Mouse (Mus musculus) neural tube, embryonic 11.5 days (tissue): ENCODE results near the gene Gm10392. TPM values are rescaled to one million over a fixed set of nuclear protein-coding genes. Genes with fewer than 3 reads are reported as not detected.
"Not testable (repeated sequence)": the region's sequence is repeated elsewhere in the genome, so short reads cannot be mapped to it uniquely, and the experiment has no call there.

Source experiments
- ATAC-seq: fragments of 200-750 bp; cut with Nextera tagmentation; 2 replicates; pipeline ENCODE4 v1.8.0; 2017; ENCODE audit warnings: moderate number of reproducible peaks, mild to moderate bottlenecking, moderate TSS enrichment, moderate library complexity; ENCODE audit not compliant: insufficient read depth, low FRiP score, low TSS enrichment
- DNase-seq: peaks from one replicate; pipeline ENCODE4 v3.0.0-alpha.2; 2015; ENCODE audit warnings: low spot score
- H3K27ac ChIP-seq: fragments of 300-500 bp; sonication (generic); 2 replicates; pipeline ENCODE4 v1.5.1; 2014; ENCODE audit warnings: low read depth, mild to moderate bottlenecking, low read length
- H3K27me3 ChIP-seq: fragments of 300-500 bp; sonication (generic); 2 replicates; pipeline ENCODE4 v1.6.1; 2014; ENCODE audit warnings: mild to moderate bottlenecking, low read length, mixed read lengths; ENCODE audit not compliant: control insufficient read depth, insufficient read depth
- H3K36me3 ChIP-seq: fragments of 300-500 bp; sonication (generic); 2 replicates; pipeline ENCODE4 v1.6.1; 2014; ENCODE audit warnings: mild to moderate bottlenecking, low read length, moderate library complexity, mixed read lengths; ENCODE audit not compliant: control insufficient read depth, insufficient read depth
- H3K4me1 ChIP-seq: fragments of 300-500 bp; sonication (generic); 2 replicates; pipeline ENCODE4 v1.6.1; 2014; ENCODE audit warnings: low read length, mixed read lengths; ENCODE audit not compliant: control insufficient read depth, insufficient read depth
- H3K4me2 ChIP-seq: fragments of 300-500 bp; sonication (generic); 2 replicates; pipeline ENCODE4 v1.6.1; 2014; ENCODE audit warnings: low read depth, mild to moderate bottlenecking, moderate library complexity
- H3K4me3 ChIP-seq: fragments of 300-500 bp; sonication (generic); 2 replicates; pipeline ENCODE4 v1.5.1; 2014; ENCODE audit warnings: low read depth, low read length
- H3K9ac ChIP-seq: fragments of 300-500 bp; sonication (generic); 2 replicates; pipeline ENCODE4 v1.6.1; 2014; ENCODE audit warnings: mild to moderate bottlenecking, low read length
- H3K9me3 ChIP-seq: fragments of 300-500 bp; sonication (generic); 2 replicates; pipeline ENCODE4 v1.6.1; 2016; ENCODE audit warnings: low read length; ENCODE audit not compliant: control insufficient read depth
- WGBS: fragments of 180-500 bp; shearing (Covaris S2); extraction: QIAGEN DNeasy Blood & Tissue Kit; methylation state at CpG from one replicate; pipeline ENCODE4 v1.1.7; 2014; 5-methylcytosine and 5-hydroxymethylcytosine counted together
- polyA plus RNA-seq: library from polyadenylated mRNA; unstranded; fragments of >200 nt; fragmentation: Nextera tagmentation; extraction: Ambion mirVana; gene quantifications from 2 replicates; pipeline ENCODE4 v1.2.1, GENCODE M21; 2014

Gm10392 gene
- polyA plus RNA-seq: not detected in 2 replicates

GRCm38 (mm10) chr11:77519043-77519442, at the start of gene Gm10392:
TSS of gene Gm10392 (minus strand) at chr11:77519198.
- H3K4me1 ChIP-seq: peaks cover 19% of the 10 kb centered on the region

GRCm38 (mm10) chr11:77545261-77545660, 26.3 kb upstream of the Gm10392 start:
- Histone ChIP-seq H3K36me3 (peaks cover 14% of the 10 kb centered on the region), H3K4me2 (no peak overlapping the region), H3K27me3 (no peaks in the 10 kb centered on the region), H3K27ac (no peak overlapping the region), H3K4me3 (no peak overlapping the region), H3K4me1 (no peaks in the 10 kb centered on the region), H3K9ac (no peak overlapping the region), H3K9me3 (no peaks in the 10 kb centered on the region)
- ATAC-seq (no peak), DNase-seq (no peak)
- WGBS: 96% methylated on average over 7 of the region's 7 CpGs

More at GRCm38 (mm10) chr11:77519043-77519442, at the start of gene Gm10392:
- WGBS: 70% methylated on average over 5 of the region's 5 CpGs
- peaks cover 6% of the 10 kb centered on the region for H3K27me3 ChIP-seq
- no peak within 1 kb of the TSS for H3K4me2 ChIP-seq
- no peak within 1 kb of the TSS for H3K27ac ChIP-seq
- H3K9ac ChIP-seq: no peak within 1 kb of the TSS
- ATAC-seq (no peak), DNase-seq (no peak)
- no peak within 1 kb of the TSS for H3K4me3 ChIP-seq
- no peaks in the 10 kb centered on the region for H3K36me3 ChIP-seq
- no peaks in the 10 kb centered on the region for H3K9me3 ChIP-seq

- Histone ChIP-seq H3K4me1 (no peaks in the 10 kb centered on the region), H3K4me3 (no peak overlapping the region), H3K9me3 (no peaks in the 10 kb centered on the region), H3K9ac (no peak overlapping the region), H3K36me3 (no peaks in the 10 kb centered on the region; the same call in 1 of the 2 replicates), H3K27ac (no peak overlapping the region), H3K4me2 (no peak overlapping the region), H3K27me3 (no peaks in the 10 kb centered on the region)
- WGBS: 92% methylated on average over 4 of the region's 4 CpGs
- no peak for DNase-seq
- no peak for ATAC-seq
These were observed 13.3 kb upstream of the Gm10392 start for GRCm38 (mm10) chr11:77532202-77532846.

DNA sequence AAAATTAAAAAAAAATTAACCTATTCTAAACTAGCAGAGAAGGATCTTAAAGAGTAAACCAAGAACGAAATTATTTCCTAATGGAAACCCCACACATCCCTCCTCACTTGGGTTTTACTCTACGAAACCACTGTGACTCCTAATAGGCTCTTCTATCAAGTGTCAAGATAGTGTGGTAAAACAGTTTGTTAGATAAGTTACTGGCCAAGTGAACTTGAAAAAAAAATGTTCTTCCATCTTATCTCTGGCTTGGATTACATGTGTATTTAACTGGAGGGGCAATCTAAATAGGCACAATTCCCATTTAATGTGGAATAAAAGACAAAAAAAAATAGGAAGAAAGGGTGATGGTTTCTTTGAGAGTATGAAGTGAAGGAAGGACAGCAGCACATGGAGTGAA, 11.9 kb upstream of the Gm10392 start:
- H3K27ac ChIP-seq: no peak overlapping the region
- no peaks in the 10 kb centered on the region for H3K27me3 ChIP-seq
- 89% methylated on average over 2 of the region's 2 CpGs for WGBS
- no peaks in the 10 kb centered on the region for H3K36me3 ChIP-seq
- ATAC-seq (no peak), DNase-seq (no peak)
- no peak overlapping the region for H3K4me2 ChIP-seq
- no peaks in the 10 kb centered on the region for H3K4me1 ChIP-seq
- H3K9me3 ChIP-seq: no peaks in the 10 kb centered on the region
- no peak overlapping the region for H3K4me3 ChIP-seq
- no peak overlapping the region for H3K9ac ChIP-seq

DNA sequence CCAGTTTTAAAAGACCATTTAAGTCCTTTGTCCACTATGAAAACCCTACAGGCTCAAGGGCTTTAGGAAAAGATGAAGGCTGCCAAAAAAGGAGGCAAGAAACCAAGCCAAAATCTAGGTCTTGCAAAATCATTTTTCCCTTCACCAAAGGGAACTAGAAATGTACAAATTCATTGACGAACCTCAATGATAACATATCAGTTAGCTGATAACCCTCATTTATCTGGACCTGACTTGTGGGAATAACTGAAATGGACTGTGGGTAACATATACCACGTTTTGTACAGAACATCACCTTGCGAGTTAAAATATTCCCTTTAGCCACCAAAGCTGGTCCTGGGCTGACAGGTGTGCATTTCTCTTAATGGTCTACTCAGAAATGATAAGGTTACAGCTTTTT, 10.6 kb upstream of the Gm10392 start:
- Histone ChIP-seq H3K4me3 (no peak overlapping the region), H3K4me2 (no peak overlapping the region), H3K27ac (no peak overlapping the region), H3K27me3 (no peaks in the 10 kb centered on the region), H3K9ac (no peak overlapping the region), H3K36me3 (no peaks in the 10 kb centered on the region), H3K9me3 (no peaks in the 10 kb centered on the region), H3K4me1 (no peaks in the 10 kb centered on the region)
- DNase-seq (no peak), ATAC-seq (no peak)
- 85% methylated on average over 3 of the region's 3 CpGs for WGBS

- H3K4me3 ChIP-seq, H3K9me3 ChIP-seq, H3K9ac ChIP-seq, H3K4me2 ChIP-seq, H3K27me3 ChIP-seq, H3K27ac ChIP-seq, H3K36me3 ChIP-seq, DNase-seq, H3K4me1 ChIP-seq, ATAC-seq: not testable (repeated sequence)
- 84% methylated on average over 3 of the region's 3 CpGs for WGBS
These were observed 9.4 kb upstream of the Gm10392 start for GRCm38 (mm10) chr11:77528420-77528819.

DNA sequence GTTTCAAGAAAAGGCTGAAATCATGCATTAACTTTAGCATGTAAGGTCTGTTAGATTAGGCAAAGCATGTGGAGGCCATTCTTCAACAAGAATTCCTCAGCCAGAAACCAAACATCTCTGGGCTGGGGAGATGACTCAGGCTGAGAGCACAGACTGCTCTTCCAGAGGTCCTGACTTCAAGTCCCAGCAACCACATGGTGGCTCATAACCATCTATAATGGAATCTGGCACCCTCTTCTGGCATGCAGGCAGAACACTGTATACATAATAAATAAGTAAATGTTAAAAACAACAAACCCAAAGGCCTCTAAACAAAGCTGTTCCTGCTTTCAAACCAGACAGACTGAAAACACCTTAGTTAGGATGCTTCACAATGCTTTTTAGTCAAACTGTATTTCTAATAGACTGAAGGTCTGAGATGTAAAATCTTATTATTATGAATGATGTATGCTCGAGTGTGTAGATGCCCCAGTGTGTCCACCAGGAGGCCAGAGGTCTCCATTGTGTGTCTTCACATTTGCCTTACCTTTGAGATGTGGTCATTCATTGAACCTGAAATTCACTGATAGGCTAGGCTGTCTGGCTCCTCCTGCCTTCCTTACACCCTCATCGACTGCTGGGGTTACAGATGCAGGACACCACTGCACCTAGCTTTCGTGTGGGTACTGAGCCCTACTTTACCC, 6.9 kb upstream of the Gm10392 start:
- H3K4me3 ChIP-seq: no peak overlapping the region
- no peaks in the 10 kb centered on the region for H3K4me1 ChIP-seq
- no peak overlapping the region for H3K9ac ChIP-seq
- H3K36me3 ChIP-seq: no peaks in the 10 kb centered on the region
- no peaks in the 10 kb centered on the region for H3K9me3 ChIP-seq
- 77% methylated on average over 3 of the region's 3 CpGs for WGBS
- H3K27me3 ChIP-seq: no peaks in the 10 kb centered on the region
- ATAC-seq: no peak
- no peak for DNase-seq
- H3K4me2 ChIP-seq: no peak overlapping the region
- H3K27ac ChIP-seq: no peak overlapping the region

DNA sequence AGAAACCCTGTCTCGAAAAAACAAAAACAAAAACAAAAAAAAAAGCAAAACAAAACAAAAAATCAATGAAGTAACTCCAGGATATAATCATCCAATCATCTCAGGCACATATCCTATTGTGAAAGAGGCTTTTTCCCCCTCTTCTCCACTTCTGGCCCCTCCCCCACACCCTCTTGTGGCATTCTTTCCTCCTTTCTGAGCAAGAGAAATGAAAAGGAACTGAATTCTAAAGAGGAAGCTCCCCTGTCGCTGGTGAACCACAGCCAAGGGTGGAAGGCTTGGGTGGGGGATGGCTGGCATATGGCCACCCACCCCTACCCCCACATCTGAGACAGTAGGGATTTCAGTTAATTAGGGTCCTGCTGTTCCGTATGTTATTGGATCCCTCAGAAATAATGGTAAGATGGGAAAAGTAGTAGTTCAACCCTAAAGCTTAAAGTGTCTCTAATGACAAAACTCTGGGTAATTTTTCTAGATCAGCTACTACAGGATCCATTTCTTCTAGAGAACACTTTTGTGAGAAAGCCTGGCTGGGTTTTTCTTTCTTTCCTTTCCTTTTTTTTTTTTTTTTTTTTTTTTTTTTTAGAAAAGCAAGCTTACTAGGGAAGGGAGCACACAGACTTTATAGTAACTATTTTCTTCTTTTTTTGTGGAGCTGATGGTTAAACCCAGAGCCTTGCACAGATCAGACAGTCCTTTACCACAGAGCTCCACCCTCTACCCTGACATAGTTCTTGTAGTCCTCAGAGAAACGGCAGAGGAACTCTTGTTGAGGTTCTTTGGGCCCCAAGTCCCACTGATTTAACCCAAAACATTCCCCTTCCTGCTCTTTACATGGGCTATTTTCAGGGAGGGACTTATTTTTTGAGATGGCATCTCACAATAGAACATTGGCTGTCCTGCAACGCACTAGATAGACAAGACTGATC, 1.9 kb upstream of the Gm10392 start:
- DNase-seq: no peak
- Histone ChIP-seq H3K4me2 (no peak overlapping the region), H3K9ac (no peak overlapping the region), H3K27ac (no peak overlapping the region), H3K9me3 (no peaks in the 10 kb centered on the region), H3K27me3 (peaks cover 3% of the 10 kb centered on the region), H3K36me3 (no peaks in the 10 kb centered on the region), H3K4me1 (peaks cover 6% of the 10 kb centered on the region), H3K4me3 (no peak overlapping the region)
- 54% methylated on average over 5 of the region's 5 CpGs for WGBS
- ATAC-seq: no peak
